Mouse (Mus musculus) cerebellum, postnatal 10 days (tissue): ENCODE results near the gene Lrrc57.
A peak's percentile ranks its signal among the peaks of the same experiment; 100 is the strongest.

ENCODE experiments used
- DNase-seq, 2 experiments: peaks; one replicate each; pipeline ENCODE4 v3.0.0; 2021; ENCODE audit warnings: mixed read lengths in 2 of 2

The Lrrc57 gene

DNA sequence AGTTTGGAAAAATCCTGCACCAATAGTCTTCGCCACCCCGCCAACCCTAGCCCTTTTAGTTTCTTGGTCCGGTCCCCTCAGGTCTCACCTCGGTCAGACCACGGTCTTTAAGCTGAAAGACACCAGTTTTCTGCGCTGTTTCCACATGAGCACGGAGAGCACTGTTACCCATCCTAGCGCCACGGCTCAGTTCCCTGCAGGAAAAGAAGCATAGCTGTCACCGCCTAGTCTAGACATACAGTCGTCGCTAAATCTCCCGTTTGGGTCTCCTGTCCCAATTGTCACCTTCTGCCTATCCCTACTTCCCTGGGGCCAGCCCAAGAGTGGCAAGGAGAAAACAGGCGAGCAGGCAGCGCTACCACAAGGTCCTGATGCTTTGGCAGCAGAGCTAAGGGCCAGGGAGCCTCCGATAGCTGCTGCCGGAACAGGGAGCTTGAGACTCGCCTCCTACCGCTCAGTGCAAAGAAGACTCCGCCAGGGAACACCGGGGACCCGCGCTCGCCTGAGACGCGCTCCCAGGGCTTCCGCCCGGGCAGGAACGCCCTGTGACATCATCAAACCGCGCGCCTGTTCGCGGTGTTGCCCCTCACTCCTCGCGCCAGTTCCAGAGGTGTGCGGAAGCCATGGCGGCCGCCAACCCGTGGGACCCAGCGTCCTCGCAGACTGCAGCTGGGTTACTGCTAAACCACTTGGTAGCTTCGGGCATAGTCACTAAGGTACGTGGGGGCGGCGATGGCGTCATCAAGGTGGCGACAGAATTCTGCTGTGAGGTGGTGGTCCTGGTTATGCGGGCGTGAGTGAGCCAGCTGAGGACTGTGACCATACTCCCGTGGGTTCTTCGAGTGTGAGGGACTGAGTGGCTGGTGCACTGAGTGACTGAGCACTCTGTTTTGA lies at the start of gene Lrrc57, which contains the start of gene Haus2:
Lrrc57 (minus strand) TSS at position 691 of the 894 bp plus-strand sequence.
Haus2 (plus strand) TSS at position 554 of the 894 bp plus-strand sequence.
- peak; percentile 96 to 97 for DNase-seq

- no peak for DNase-seq
These were observed 49.2 kb upstream of the Lrrc57 start for GRCm38 (mm10) chr2:120658486-120658885.

DNA sequence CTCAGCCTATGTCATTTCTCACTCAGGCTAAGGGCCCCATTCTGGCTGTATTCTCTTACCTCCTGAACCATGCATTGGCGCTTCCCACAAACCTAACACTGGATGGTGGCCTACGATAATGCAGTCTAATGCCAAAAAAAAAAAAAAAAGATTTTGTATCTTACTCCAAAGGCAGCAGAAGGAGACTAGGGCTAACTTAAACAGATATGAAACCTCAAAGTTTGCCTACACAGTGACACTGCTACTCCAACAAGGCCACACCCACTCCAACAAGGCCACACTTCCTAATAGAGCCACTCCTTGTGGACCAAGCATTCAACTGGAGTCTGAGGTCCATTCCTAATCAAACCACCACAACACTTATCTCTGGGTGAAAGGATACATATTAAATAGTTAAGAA lies 47.4 kb upstream of the Lrrc57 start:
- DNase-seq = no peak

- DNase-seq = no peak
These were observed 46.6 kb upstream of the Lrrc57 start for GRCm38 (mm10) chr2:120655905-120656304.

DNA sequence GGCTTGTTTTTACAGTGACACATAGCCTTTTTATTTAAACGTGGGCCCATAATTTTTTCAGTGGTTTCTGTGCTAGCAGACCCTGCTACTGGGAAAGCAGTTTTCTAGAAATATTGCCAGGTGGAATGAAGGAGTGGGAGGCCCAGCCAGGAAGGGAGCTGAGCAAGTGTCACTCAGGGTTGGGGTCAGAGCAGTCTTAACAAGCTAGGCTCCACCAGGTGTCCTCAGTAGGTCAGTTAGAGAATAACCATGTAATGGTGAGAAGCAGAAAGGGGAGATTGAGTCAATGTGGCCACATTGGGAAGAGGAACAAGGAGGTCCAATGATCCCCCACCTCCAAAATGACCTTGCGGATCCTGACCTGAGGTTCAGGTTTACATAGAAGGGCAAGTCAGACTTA lies 45.4 kb upstream of the Lrrc57 start:
- no peak for DNase-seq

GRCm38 (mm10) chr2:120652925-120653284 lies 43.6 kb upstream of the Lrrc57 start:
- DNase-seq = no peak

DNA sequence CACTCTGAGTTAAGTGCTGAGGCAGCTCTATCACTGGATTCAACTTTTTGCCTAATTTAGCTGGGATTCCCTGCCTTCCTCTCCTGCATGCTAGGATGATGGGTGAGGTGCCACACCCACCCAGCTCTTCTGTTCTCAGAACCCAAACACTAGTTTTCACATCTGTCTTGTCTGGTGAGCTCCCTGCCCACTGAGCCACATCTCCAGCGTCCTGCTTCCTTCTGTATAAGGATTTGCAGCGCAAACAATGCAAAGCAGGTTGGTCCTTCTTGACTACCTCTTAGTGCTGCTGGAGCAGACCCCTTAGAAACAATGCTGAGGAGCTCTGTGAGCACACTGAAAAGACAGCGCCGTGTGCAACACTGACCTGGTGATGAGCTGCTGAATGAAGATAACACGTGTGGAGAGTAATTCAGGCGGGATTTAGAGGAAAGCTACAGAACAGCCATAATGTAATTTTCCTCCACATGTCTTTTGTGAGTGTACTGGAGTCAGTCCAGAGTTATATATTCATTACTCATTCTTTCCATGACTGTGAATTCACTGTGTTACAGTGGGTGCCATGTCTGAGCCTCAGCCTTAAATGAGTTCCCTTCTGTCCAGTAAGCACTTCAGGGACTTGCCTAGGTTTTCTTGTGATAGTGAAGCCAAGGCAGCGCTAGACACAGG lies 43.1 kb upstream of the Lrrc57 start:
- no peak for DNase-seq

GRCm38 (mm10) chr2:120646777-120647176 lies 37.5 kb upstream of the Lrrc57 start:
- DNase-seq = no peak

GRCm38 (mm10) chr2:120643836-120644235 lies 34.5 kb upstream of the Lrrc57 start:
- DNase-seq = peak; percentile 29 to 62

GRCm38 (mm10) chr2:120640835-120641234 lies 31.5 kb upstream of the Lrrc57 start:
- DNase-seq = no peak

DNA sequence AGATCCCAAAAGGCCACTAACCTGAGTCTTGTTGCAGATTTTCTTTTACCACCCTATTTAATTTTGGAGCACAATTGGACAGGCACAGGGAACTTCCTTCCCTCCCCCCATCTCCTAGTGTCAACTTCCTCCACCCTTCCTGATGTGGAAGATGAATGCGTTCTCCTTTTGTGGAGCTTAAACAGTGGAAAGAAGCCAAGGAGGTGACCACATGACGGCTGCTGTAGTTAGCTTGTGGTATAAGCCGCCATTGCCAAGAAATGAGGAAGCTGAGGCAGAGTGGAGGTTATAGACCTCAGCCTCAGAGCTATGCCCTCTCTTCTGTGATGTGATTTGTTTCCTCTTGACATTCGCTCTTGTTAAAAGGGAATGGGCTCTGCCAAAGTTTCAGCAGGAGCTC lies 22.6 kb upstream of the Lrrc57 start:
- no peak for DNase-seq

GRCm38 (mm10) chr2:120631521-120631920 lies 22.2 kb upstream of the Lrrc57 start:
- DNase-seq = no peak

GRCm38 (mm10) chr2:120630655-120631054 lies 21.3 kb upstream of the Lrrc57 start:
- no peak for DNase-seq

- no peak for DNase-seq
These were observed 20.9 kb upstream of the Lrrc57 start for GRCm38 (mm10) chr2:120630246-120630645.

DNA sequence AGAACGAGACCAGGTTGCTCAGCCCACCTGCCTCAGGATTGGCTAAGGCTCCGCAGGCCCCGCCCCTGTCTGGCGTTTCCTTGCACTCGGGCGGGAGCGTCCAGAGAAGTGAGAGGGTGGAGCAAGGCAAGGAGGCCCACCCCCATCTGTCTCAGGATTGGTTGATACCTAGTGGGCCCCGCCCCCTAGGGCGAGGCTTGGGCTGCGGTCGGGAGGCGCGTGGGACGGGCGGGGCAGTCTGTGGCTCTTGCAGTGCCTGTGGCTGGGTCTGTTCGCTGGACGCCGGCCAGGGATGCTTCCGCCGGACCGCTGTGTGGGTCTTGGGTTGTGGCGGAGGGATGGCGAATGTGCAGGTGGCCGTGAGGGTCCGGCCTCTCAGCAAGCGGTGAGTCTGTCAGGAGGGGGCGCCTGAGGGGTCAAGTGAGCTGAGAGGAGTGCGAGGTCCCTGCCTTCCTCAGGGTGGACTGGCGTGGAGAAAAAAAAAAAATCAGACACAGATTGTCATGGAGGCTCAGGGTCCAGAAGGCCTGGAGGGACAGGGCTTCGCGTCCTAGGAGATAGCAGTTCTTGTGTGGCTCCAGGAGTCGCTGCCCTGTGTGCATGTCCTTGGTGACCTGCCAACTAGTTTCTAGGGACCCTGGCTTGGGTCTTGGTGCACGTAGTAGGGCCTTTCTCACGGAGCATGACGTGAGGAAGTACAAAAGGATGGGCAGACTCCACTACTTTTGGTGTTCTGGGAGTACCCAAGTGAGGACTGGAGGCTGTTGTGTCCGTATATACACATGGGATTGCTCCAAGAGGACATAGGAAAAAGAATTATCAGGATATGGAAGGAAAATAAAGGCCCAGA lies 19.8 kb upstream of the Lrrc57 start, which contains the start of gene Stard9:
Stard9 (plus strand) TSS at position 236 of the 850 bp plus-strand sequence.
- DNase-seq = peak; percentile 99

- no peak for DNase-seq
These were observed 19.0 kb upstream of the Lrrc57 start for GRCm38 (mm10) chr2:120628076-120628865.

DNA sequence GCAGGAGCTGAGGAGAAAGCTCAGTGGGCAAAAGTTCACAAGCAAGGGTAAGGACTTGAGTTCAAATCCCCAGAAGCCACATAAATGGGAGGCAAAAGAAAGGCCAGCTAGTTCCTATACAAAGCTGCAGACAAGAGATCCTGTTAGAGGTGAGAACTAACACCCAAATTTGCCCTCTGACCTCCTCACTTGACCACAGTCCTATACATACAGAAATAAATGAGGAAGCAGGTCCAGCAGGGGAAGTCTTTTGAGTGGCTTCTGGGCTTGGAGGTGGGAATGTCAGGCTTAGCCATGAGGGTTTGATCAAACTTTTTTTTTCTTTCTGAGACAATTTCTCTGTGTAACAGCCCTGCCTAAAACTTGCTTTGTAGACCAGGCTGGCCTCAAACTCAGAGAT lies 13.6 kb upstream of the Lrrc57 start:
- DNase-seq = no peak

DNA sequence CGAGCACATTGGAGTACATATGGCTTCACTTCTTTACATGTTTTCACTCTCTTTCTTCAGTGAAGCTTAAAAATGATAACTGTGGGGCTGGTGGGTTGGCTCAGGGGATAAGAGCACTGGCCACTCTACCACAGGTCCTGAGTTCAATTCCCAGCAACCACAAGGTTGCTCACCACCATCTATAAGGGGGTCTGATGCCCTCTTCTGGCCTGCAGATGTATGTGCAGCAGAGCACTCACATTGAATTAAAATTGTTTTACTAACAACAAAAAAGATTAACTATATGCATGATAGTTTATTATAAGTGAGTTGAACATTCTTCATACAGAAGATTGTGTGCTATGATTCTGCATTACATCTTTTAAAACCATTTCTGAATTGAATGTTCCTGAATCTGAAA lies 10.2 kb upstream of the Lrrc57 start:
- DNase-seq = no peak

GRCm38 (mm10) chr2:120616279-120617163 lies 7.2 kb upstream of the Lrrc57 start:
- no peak for DNase-seq

DNA sequence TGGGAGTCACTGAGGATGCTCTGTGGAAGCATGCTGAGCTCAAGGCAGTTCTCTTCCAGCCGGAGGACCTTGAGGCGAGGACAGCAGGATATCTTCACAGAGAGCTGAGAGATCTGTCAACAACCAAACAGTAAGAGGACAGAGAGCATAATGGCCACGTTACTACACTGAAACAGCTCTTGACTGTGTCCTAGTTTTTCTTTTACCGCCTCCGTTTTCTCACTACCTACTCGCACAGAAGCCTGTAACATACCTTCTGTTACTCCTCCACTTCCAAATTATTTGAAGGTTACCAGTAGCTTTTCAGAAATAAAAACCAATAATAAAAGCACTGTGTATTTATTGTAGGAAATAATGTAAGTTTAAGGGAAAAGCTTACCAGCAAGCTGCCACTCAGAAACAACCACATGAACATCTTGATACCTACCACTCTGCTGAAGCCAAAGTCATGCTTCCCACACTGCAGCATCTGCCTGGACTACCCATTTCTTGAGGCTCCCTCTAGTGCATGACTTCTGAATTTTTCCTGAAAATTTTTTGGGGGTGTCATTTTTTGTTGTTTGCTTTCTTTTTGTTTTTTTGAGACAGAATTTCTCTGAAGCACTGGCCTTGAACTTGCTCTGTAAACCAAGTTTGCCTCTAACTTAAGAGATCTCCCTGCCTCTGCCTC lies 3.2 kb downstream of the Lrrc57 start:
- DNase-seq = peak in 1 of 2 experiments; percentile 16

- no peak for DNase-seq
These were observed 9.8 kb downstream of the Lrrc57 start for GRCm38 (mm10) chr2:120599506-120599905.
